Mouse (Mus musculus): Measurements from ENCODE around the gene Cd96.

DNA sequence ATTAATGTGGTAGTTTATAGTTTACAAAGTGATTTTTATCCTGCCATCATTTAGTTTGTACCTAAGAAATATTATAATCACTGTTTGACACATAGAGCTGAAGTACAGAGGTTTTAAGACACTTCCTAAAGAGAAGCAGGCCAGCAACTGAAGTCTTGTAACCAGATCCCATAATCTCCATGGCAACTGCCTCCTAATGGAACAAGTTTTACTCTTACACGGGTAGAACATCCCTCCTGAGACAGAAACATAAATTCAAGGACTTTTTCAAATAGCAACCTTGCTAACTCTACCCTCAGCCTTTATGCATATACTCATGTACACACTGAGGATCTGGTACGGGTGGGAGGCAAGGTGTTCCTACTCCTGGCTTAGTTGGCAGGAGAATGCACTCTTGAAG is 83.8 kb downstream of the Cd96 start:
- TF ChIP-seq E2F4 (IDR thresholded peaks at IDR 0.05; ENCODE audit: insufficient read depth) (no peak), MYOG (IDR thresholded peaks at IDR 0.05; ENCODE audit: control insufficient read depth in 1 of 3, insufficient read depth in 1 of 3, insufficient read length in 2 of 3, low read depth in 2 of 3) (no peak)

Data from myocyte (in vitro differentiated cells).